Mouse (Mus musculus): ENCODE results near the gene Dact3.

Gene Dact3

GRCm38 (mm10) chr7:16892352-16892730, 17.2 kb downstream of the Dact3 start:
- no peak for DNase-seq (ENCODE audit: low read depth)

- no peak for DNase-seq (ENCODE audit: low read depth)
Observed at GRCm38 (mm10) chr7:16893612-16894011, 18.5 kb downstream of the Dact3 start.

- DNase-seq (ENCODE audit: low read depth) = no peak
Observed at GRCm38 (mm10) chr7:16894279-16894678, 19.2 kb downstream of the Dact3 start.

GRCm38 (mm10) chr7:16895000-16895399, 19.9 kb downstream of the Dact3 start:
- DNase-seq (ENCODE audit: low read depth) = peak; percentile 74

- DNase-seq (ENCODE audit: low read depth) = no peak
Observed at GRCm38 (mm10) chr7:16895511-16895910, 20.4 kb downstream of the Dact3 start.

- DNase-seq (ENCODE audit: low read depth) = no peak
Observed at GRCm38 (mm10) chr7:16900526-16900925, 25.4 kb downstream of the Dact3 start.

GRCm38 (mm10) chr7:16903439-16903955, 28.4 kb downstream of the Dact3 start:
- DNase-seq (ENCODE audit: low read depth) = peak; percentile 72

- peak; percentile 75 for DNase-seq (ENCODE audit: low read depth)
Observed at GRCm38 (mm10) chr7:16904120-16904675, 29.1 kb downstream of the Dact3 start.

- DNase-seq (ENCODE audit: low read depth) = no peak
Observed at GRCm38 (mm10) chr7:16905491-16906021, 30.4 kb downstream of the Dact3 start.

GRCm38 (mm10) chr7:16906281-16906680, 31.2 kb downstream of the Dact3 start, which contains the start of gene Ptgir:
Gene Ptgir (plus strand): TSS chr7:16906490.
- DNase-seq (ENCODE audit: low read depth) = peak; percentile 56

GRCm38 (mm10) chr7:16906889-16907559, 31.9 kb downstream of the Dact3 start:
- no peak for DNase-seq (ENCODE audit: low read depth)

- peak; percentile 73 for DNase-seq (ENCODE audit: low read depth)
Observed at GRCm38 (mm10) chr7:16907842-16908241, 32.7 kb downstream of the Dact3 start.

GRCm38 (mm10) chr7:16908367-16908766, 33.2 kb downstream of the Dact3 start:
- peak; percentile 56 for DNase-seq (ENCODE audit: low read depth)

- DNase-seq (ENCODE audit: low read depth) = no peak
Observed at GRCm38 (mm10) chr7:16908859-16909258, 33.7 kb downstream of the Dact3 start.

- peak; percentile 69 for DNase-seq (ENCODE audit: low read depth)
Observed at GRCm38 (mm10) chr7:16909909-16910308, 34.8 kb downstream of the Dact3 start.

- DNase-seq (ENCODE audit: low read depth) = peak; percentile 56
Observed at GRCm38 (mm10) chr7:16911904-16912303, 36.8 kb downstream of the Dact3 start.

GRCm38 (mm10) chr7:16912360-16912759, 37.2 kb downstream of the Dact3 start:
- DNase-seq (ENCODE audit: low read depth) = peak; percentile 66

- DNase-seq (ENCODE audit: low read depth) = peak; percentile 78
Observed at GRCm38 (mm10) chr7:16913806-16914452, 38.8 kb downstream of the Dact3 start.

GRCm38 (mm10) chr7:16914453-16915343, 39.6 kb downstream of the Dact3 start:
- no peak for DNase-seq (ENCODE audit: low read depth)

GRCm38 (mm10) chr7:16915461-16916340, 40.6 kb downstream of the Dact3 start:
- DNase-seq (ENCODE audit: low read depth) = no peak
